Mouse (Mus musculus): ENCODE results near the gene Slc22a22.
"Not testable (repeated sequence)": the region's sequence is repeated elsewhere in the genome, so short reads cannot be mapped to it uniquely, and the experiment has no call there.

DNA sequence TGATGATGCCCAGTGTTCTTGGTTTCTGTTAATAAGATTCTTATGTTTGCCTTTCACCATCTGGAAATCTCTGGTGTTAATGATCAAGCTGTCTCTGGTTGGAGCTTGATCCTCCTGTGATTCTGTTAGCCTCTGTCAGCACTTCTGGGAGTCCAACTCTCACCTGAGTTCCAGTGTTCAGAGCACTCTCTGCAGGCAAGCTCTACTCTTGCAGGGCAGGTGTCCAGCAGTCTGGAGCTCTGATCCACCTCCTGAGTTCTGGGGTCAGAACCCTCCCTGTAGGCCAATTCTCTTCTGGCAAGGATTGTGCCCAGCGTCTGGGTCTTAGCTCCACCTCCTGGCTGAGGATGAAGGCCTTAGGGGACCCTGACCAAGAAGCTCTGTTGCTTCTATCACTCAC, 237.4 kb downstream of the Slc22a22 start:
- TF ChIP-seq CTCF (IDR thresholded peaks at IDR 0.05; ENCODE audit: low read depth, low read length); POLR2A (IDR thresholded peaks at IDR 0.05; ENCODE audit: insufficient read depth, low read length): not testable (repeated sequence)

Measured in ES-Bruce4 (cell line).